Mouse (Mus musculus) myocyte (in vitro differentiated cells): ENCODE results near the gene Spred2. TPM values are rescaled to one million over a fixed set of nuclear protein-coding genes. Genes with fewer than 3 reads are reported as not detected.

Experiments
- H3K27me3 ChIP-seq: one replicate; pipeline ENCODE4 v1.6.1; 2011; ENCODE audit not compliant: control insufficient read depth, insufficient read depth, insufficient read length
- H3K36me3 ChIP-seq: one replicate; pipeline ENCODE4 v1.6.1; 2011; ENCODE audit not compliant: control insufficient read depth, insufficient read depth
- H3K4me2 ChIP-seq: one replicate; pipeline ENCODE4 v1.6.1; 2011; ENCODE audit warnings: low read depth, control low read depth
- H3K4me3 ChIP-seq: one replicate; pipeline ENCODE4 v1.5.1; 2011; ENCODE audit warnings: mild to moderate bottlenecking, control low read depth, moderate library complexity
- H3K79me2 ChIP-seq: one replicate; pipeline ENCODE4 v1.6.1; 2011; ENCODE audit not compliant: control insufficient read depth, insufficient read depth
- H3ac ChIP-seq: one replicate; pipeline ENCODE4 v1.6.1; 2011; ENCODE audit not compliant: control insufficient read depth, insufficient read length
- CEBPB ChIP-seq: IDR thresholded peaks from 2 replicates; pipeline ENCODE4 v1.6.1; 2011; ENCODE audit warnings: mild to moderate bottlenecking, moderate library complexity; ENCODE audit not compliant: poor library complexity, insufficient read depth, severe bottlenecking
- E2F4 ChIP-seq: IDR thresholded peaks from one replicate; pipeline ENCODE4 v1.6.1; 2011; ENCODE audit warnings: mild to moderate bottlenecking, control low read depth, moderate library complexity; ENCODE audit not compliant: insufficient read depth
- MAX ChIP-seq: IDR thresholded peaks from one replicate; pipeline ENCODE4 v1.6.1; 2011; ENCODE audit warnings: low read depth, mild to moderate bottlenecking, control low read depth
- MYOD1 ChIP-seq, 3 experiments: IDR thresholded peaks; one replicate each; pipeline ENCODE4 v1.6.1; 2011; ENCODE audit warnings: control low read depth in 2 of 3, low read depth in 2 of 3, mild to moderate bottlenecking in 2 of 3, moderate library complexity in 1 of 3; ENCODE audit not compliant: insufficient read length in 2 of 3, control insufficient read depth in 1 of 3
- MYOG ChIP-seq, 3 experiments: IDR thresholded peaks; one replicate each; pipeline ENCODE4 v1.6.1; 2011; ENCODE audit warnings: control low read depth in 2 of 3, low read depth in 2 of 3, mild to moderate bottlenecking in 2 of 3; ENCODE audit not compliant: insufficient read length in 2 of 3, control insufficient read depth in 1 of 3, insufficient read depth in 1 of 3
- POLR2A ChIP-seq: IDR thresholded peaks from one replicate; pipeline ENCODE4 v1.6.1; 2011; ENCODE audit warnings: low read depth, mild to moderate bottlenecking, control low read depth, moderate library complexity; ENCODE audit not compliant: insufficient read length
- POLR2AphosphoS2 ChIP-seq: IDR thresholded peaks from one replicate; pipeline ENCODE4 v1.6.1; 2011; ENCODE audit warnings: low read depth, control low read depth; ENCODE audit not compliant: insufficient read length
- REST ChIP-seq: IDR thresholded peaks from one replicate; pipeline ENCODE4 v1.6.1; 2011; ENCODE audit warnings: mild to moderate bottlenecking, control low read depth, moderate library complexity; ENCODE audit not compliant: insufficient read depth, insufficient read length
- SRF ChIP-seq: IDR thresholded peaks from one replicate; pipeline ENCODE4 v1.6.1; 2011; ENCODE audit warnings: low read depth; ENCODE audit not compliant: control insufficient read depth, insufficient read length
- TCF12 ChIP-seq: IDR thresholded peaks from one replicate; pipeline ENCODE4 v1.6.1; 2011; ENCODE audit warnings: mild to moderate bottlenecking, control low read depth; ENCODE audit not compliant: poor library complexity, insufficient read depth, severe bottlenecking
- TCF3 ChIP-seq: IDR thresholded peaks from one replicate; pipeline ENCODE4 v1.6.1; 2011; ENCODE audit warnings: low read depth, control low read depth; ENCODE audit not compliant: insufficient read length
- USF1 ChIP-seq: IDR thresholded peaks from one replicate; pipeline ENCODE4 v1.6.1; 2011; ENCODE audit warnings: low read depth, mild to moderate bottlenecking, control low read depth, moderate library complexity
- polyA plus RNA-seq: library from polyadenylated mRNA; unstranded; fragments of >200 nt; fragmentation: generic; extraction: Trizol; gene quantifications from one replicate; pipeline ENCODE4 v1.2.1, GENCODE M21; 2012; ENCODE audit warnings: missing spikeins

Spred2 gene
- polyA plus RNA-seq, 1 experiment = 15.7 TPM

GRCm38 (mm10) chr11:20018905-20019304 lies 94.7 kb downstream of the Spred2 start:
- Histone ChIP-seq H3K4me3 (no peak overlapping the region), H3K27me3 (no peaks in the 10 kb centered on the region), H3K36me3 (peaks cover 56% of the 10 kb centered on the region), H3K4me2 (no peak overlapping the region), H3K79me2 (no peaks in the 10 kb centered on the region), H3ac (no peak overlapping the region)
- TF ChIP-seq TCF3 (no peak), REST (no peak), SRF (no peak), TCF12 (no peak), E2F4 (no peak), POLR2A (no peak), CEBPB (no peak), POLR2AphosphoS2 (no peak)

- Histone ChIP-seq H3K36me3 (peaks cover 54% of the 10 kb centered on the region), H3K27me3 (no peaks in the 10 kb centered on the region), H3K4me3 (no peak overlapping the region), H3ac (no peak overlapping the region), H3K4me2 (no peak overlapping the region), H3K79me2 (no peaks in the 10 kb centered on the region)
- TF ChIP-seq E2F4 = no peak
- TF ChIP-seq REST = no peak
- peak; percentile 1 for TF ChIP-seq USF1
- no peak for TF ChIP-seq POLR2AphosphoS2
- TF ChIP-seq SRF = no peak
These were observed 96.5 kb downstream of the Spred2 start for GRCm38 (mm10) chr11:20020720-20021119.

DNA sequence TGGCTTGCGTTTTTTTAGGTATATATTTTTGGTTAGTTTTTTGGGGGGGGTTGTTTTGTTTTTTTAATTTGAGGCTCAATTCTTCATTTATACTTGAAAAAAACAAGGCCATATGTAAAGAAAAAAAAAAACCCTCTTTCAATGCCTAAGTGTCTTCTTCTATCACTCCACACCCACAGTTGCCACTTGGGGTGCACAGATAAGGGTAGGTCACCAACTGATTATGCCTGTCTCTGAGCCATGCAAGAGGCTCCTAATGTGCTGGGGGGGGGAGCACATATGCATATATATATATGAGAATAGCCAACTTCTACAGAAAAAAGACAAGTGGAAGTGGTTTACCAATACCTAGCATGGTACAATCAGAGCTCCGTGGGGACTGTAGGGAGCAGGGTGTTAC lies 98.3 kb downstream of the Spred2 start:
- TF ChIP-seq MYOD1 (IDR thresholded peaks at IDR 0.05; ENCODE audit: control insufficient read depth in 1 of 3, insufficient read length in 2 of 3, low read depth in 2 of 3) = no peak
- TF ChIP-seq REST = no peak
- TF ChIP-seq USF1 = no peak
- no peak for TF ChIP-seq E2F4
- no peak for TF ChIP-seq SRF
- no peak for TF ChIP-seq POLR2AphosphoS2
- no peak for TF ChIP-seq MAX
- TF ChIP-seq CEBPB = no peak
- no peak for TF ChIP-seq POLR2A
- TF ChIP-seq TCF3 = no peak
- no peak for TF ChIP-seq MYOG (IDR thresholded peaks at IDR 0.05; ENCODE audit: control insufficient read depth in 1 of 3, insufficient read depth in 1 of 3, insufficient read length in 2 of 3, low read depth in 2 of 3)
- peaks cover 48% of the 10 kb centered on the region for H3K36me3 ChIP-seq
- no peak overlapping the region for H3K4me2 ChIP-seq
- H3ac ChIP-seq = no peak overlapping the region
- H3K4me3 ChIP-seq = no peak overlapping the region
- no peaks in the 10 kb centered on the region for H3K27me3 ChIP-seq
- H3K79me2 ChIP-seq = no peaks in the 10 kb centered on the region

- Histone ChIP-seq H3ac (no peak overlapping the region), H3K4me2 (no peak overlapping the region), H3K79me2 (no peaks in the 10 kb centered on the region), H3K4me3 (no peak overlapping the region), H3K27me3 (no peaks in the 10 kb centered on the region), H3K36me3 (peaks cover 48% of the 10 kb centered on the region)
- TF ChIP-seq POLR2A = no peak
- no peak for TF ChIP-seq REST
- TF ChIP-seq MYOD1 (IDR thresholded peaks at IDR 0.05; ENCODE audit: control insufficient read depth in 1 of 3, insufficient read length in 2 of 3, low read depth in 2 of 3) = no peak
- no peak for TF ChIP-seq TCF3
- no peak for TF ChIP-seq E2F4
- no peak for TF ChIP-seq TCF12
- TF ChIP-seq POLR2AphosphoS2 = no peak
- no peak for TF ChIP-seq CEBPB
These were observed 98.8 kb downstream of the Spred2 start for GRCm38 (mm10) chr11:20022911-20023482.

- TF ChIP-seq CEBPB = no peak
- TF ChIP-seq E2F4 = no peak
- no peak for TF ChIP-seq MYOG (IDR thresholded peaks at IDR 0.05; ENCODE audit: control insufficient read depth in 1 of 3, insufficient read depth in 1 of 3, insufficient read length in 2 of 3, low read depth in 2 of 3)
- TF ChIP-seq TCF12 = no peak
- no peak for TF ChIP-seq USF1
- TF ChIP-seq REST = no peak
- TF ChIP-seq MAX = no peak
- no peak for TF ChIP-seq SRF
- no peak for TF ChIP-seq TCF3
- no peak for TF ChIP-seq POLR2A
- no peak for TF ChIP-seq POLR2AphosphoS2
- no peak for TF ChIP-seq MYOD1 (IDR thresholded peaks at IDR 0.05; ENCODE audit: control insufficient read depth in 1 of 3, insufficient read length in 2 of 3, low read depth in 2 of 3)
- no peaks in the 10 kb centered on the region for H3K79me2 ChIP-seq
- H3K36me3 ChIP-seq = peaks cover 26% of the 10 kb centered on the region
- no peak overlapping the region for H3K4me3 ChIP-seq
- H3K4me2 ChIP-seq = no peak overlapping the region
- H3ac ChIP-seq = no peak overlapping the region
- H3K27me3 ChIP-seq = no peaks in the 10 kb centered on the region
These were observed 101.7 kb downstream of the Spred2 start for GRCm38 (mm10) chr11:20025899-20026298.
